Mouse (Mus musculus): Measurements from ENCODE around the gene Nol9. TPM values are rescaled to one million over a fixed set of nuclear protein-coding genes. Genes with fewer than 3 reads are reported as not detected.

Nol9 gene
- polyA plus RNA-seq, 1 experiment from 2014 or later: 30.3 TPM

- WGBS: 59% methylated on average over 4 of the region's 4 CpGs
- Histone ChIP-seq H3K9me3 (no peaks in the 10 kb centered on the region), H3K4me3 (no peak overlapping the region), H3K4me2 (no peak overlapping the region), H3K27me3 (no peaks in the 10 kb centered on the region), H3K36me3 (no peaks in the 10 kb centered on the region), H3K9ac (no peak overlapping the region), H3K4me1 (peaks cover 14% of the 10 kb centered on the region), H3K27ac (no peak overlapping the region)
- no peak for ATAC-seq (ENCODE audit: insufficient number of reproducible peaks, low FRiP score, low TSS enrichment, low read depth)
These were observed 37.8 kb upstream of the Nol9 start for GRCm38 (mm10) chr4:152001335-152001734.

GRCm38 (mm10) chr4:152002063-152002462 is 37.1 kb upstream of the Nol9 start:
- Histone ChIP-seq H3K4me1 (peaks cover 14% of the 10 kb centered on the region), H3K4me2 (no peak overlapping the region), H3K4me3 (no peak overlapping the region), H3K9ac (no peak overlapping the region), H3K27ac (no peak overlapping the region), H3K36me3 (no peaks in the 10 kb centered on the region), H3K27me3 (no peaks in the 10 kb centered on the region), H3K9me3 (no peaks in the 10 kb centered on the region)
- ATAC-seq (ENCODE audit: insufficient number of reproducible peaks, low FRiP score, low TSS enrichment, low read depth): no peak
- WGBS: 88% methylated on average over 3 of the region's 3 CpGs

- H3K9me3 ChIP-seq: no peaks in the 10 kb centered on the region
- H3K9ac ChIP-seq: no peak overlapping the region
- no peaks in the 10 kb centered on the region for H3K36me3 ChIP-seq
- no peaks in the 10 kb centered on the region for H3K27me3 ChIP-seq
- peaks cover 33% of the 10 kb centered on the region for H3K4me1 ChIP-seq
- ATAC-seq (ENCODE audit: insufficient number of reproducible peaks, low FRiP score, low TSS enrichment, low read depth): no peak
- 73% methylated on average over 6 of the region's 6 CpGs for WGBS
- no peak overlapping the region for H3K4me3 ChIP-seq
- H3K4me2 ChIP-seq: no peak overlapping the region
- H3K27ac ChIP-seq: no peak overlapping the region
These were observed 33.0 kb upstream of the Nol9 start for GRCm38 (mm10) chr4:152006137-152006536.

- H3K27ac ChIP-seq: no peak overlapping the region
- no peaks in the 10 kb centered on the region for H3K9me3 ChIP-seq
- no peak overlapping the region for H3K4me2 ChIP-seq
- H3K9ac ChIP-seq: no peak overlapping the region
- H3K4me1 ChIP-seq: peaks cover 40% of the 10 kb centered on the region
- no peak overlapping the region for H3K4me3 ChIP-seq
- 35% methylated on average over 3 of the region's 3 CpGs for WGBS
- H3K27me3 ChIP-seq: no peaks in the 10 kb centered on the region
- H3K36me3 ChIP-seq: no peaks in the 10 kb centered on the region
- no peak for ATAC-seq (ENCODE audit: insufficient number of reproducible peaks, low FRiP score, low TSS enrichment, low read depth)
These were observed 32.3 kb upstream of the Nol9 start for GRCm38 (mm10) chr4:152006812-152007211.

GRCm38 (mm10) chr4:152007481-152008147 is 31.5 kb upstream of the Nol9 start:
- Histone ChIP-seq H3K4me3 (peak overlapping the region; percentile 92), H3K9ac (peak overlapping the region; percentile 32; the same call in 1 of the 2 replicates), H3K4me1 (peaks cover 48% of the 10 kb centered on the region), H3K4me2 (peak overlapping the region; percentile 100), H3K9me3 (no peaks in the 10 kb centered on the region), H3K27me3 (no peaks in the 10 kb centered on the region), H3K36me3 (peaks cover 6% of the 10 kb centered on the region), H3K27ac (peak overlapping the region; percentile 95)
- ATAC-seq (ENCODE audit: insufficient number of reproducible peaks, low FRiP score, low TSS enrichment, low read depth): no peak
- WGBS: 11% methylated on average over 8 of the region's 8 CpGs

- peaks cover 50% of the 10 kb centered on the region for H3K4me1 ChIP-seq
- H3K27ac ChIP-seq: peak overlapping the region; percentile 95
- under 1% methylated on average over 14 of the region's 14 CpGs for WGBS
- no peaks in the 10 kb centered on the region for H3K27me3 ChIP-seq
- no peak for ATAC-seq (ENCODE audit: insufficient number of reproducible peaks, low FRiP score, low TSS enrichment, low read depth)
- H3K36me3 ChIP-seq: peaks cover 11% of the 10 kb centered on the region
- H3K9me3 ChIP-seq: no peaks in the 10 kb centered on the region
- H3K4me2 ChIP-seq: peak overlapping the region; percentile 100
- peak overlapping the region; percentile 32; the same call in 1 of the 2 replicates for H3K9ac ChIP-seq
- H3K4me3 ChIP-seq: peak overlapping the region; percentile 92
These were observed 31.0 kb upstream of the Nol9 start for GRCm38 (mm10) chr4:152008148-152008500.

- Histone ChIP-seq H3K27me3 (no peaks in the 10 kb centered on the region), H3K9me3 (no peaks in the 10 kb centered on the region), H3K27ac (peak within 1 kb of the TSS; percentile 95), H3K9ac (peak within 1 kb of the TSS; percentile 65), H3K4me2 (peak within 1 kb of the TSS; percentile 100), H3K36me3 (peaks cover 16% of the 10 kb centered on the region), H3K4me3 (peak within 1 kb of the TSS; percentile 92), H3K4me1 (peaks cover 50% of the 10 kb centered on the region)
- peak; percentile 89 for ATAC-seq (ENCODE audit: insufficient number of reproducible peaks, low FRiP score, low TSS enrichment, low read depth)
- under 1% methylated on average over 45 of the region's 45 CpGs for whole genome bisulfite sequencing
These were observed 30.5 kb upstream of the Nol9 start, which contains the start of gene Klhl21 for GRCm38 (mm10) chr4:152008622-152009075. Gene Klhl21 (plus strand): TSS chr4:152008803.

- H3K27me3 ChIP-seq: no peaks in the 10 kb centered on the region
- H3K36me3 ChIP-seq: peaks cover 23% of the 10 kb centered on the region
- peak overlapping the region; percentile 100 for H3K4me2 ChIP-seq
- WGBS: under 1% methylated on average over 112 of the region's 115 CpGs
- H3K9me3 ChIP-seq: no peaks in the 10 kb centered on the region
- H3K27ac ChIP-seq: peak overlapping the region; percentile 95
- H3K4me3 ChIP-seq: peak overlapping the region; percentile 92
- H3K9ac ChIP-seq: peak overlapping the region; percentile 65
- peak; percentile 68 for ATAC-seq (ENCODE audit: insufficient number of reproducible peaks, low FRiP score, low TSS enrichment, low read depth)
- H3K4me1 ChIP-seq: peaks cover 50% of the 10 kb centered on the region
These were observed 29.8 kb upstream of the Nol9 start for GRCm38 (mm10) chr4:152009076-152010051.

GRCm38 (mm10) chr4:152010091-152010706 is 28.9 kb upstream of the Nol9 start:
- Histone ChIP-seq H3K36me3 (peaks cover 31% of the 10 kb centered on the region), H3K27ac (peak overlapping the region; percentile 95), H3K9me3 (no peaks in the 10 kb centered on the region), H3K27me3 (no peaks in the 10 kb centered on the region), H3K4me3 (peak overlapping the region; percentile 92), H3K4me1 (peaks cover 50% of the 10 kb centered on the region), H3K4me2 (peak overlapping the region; percentile 100), H3K9ac (peak overlapping the region; percentile 65; the same call in 1 of the 2 replicates)
- 1% methylated on average over 10 of the region's 10 CpGs for WGBS
- 0 out of 2 replicates have a peak, but pooled peaks have one; percentile 7 for ATAC-seq (ENCODE audit: insufficient number of reproducible peaks, low FRiP score, low TSS enrichment, low read depth)

- H3K27me3 ChIP-seq: no peaks in the 10 kb centered on the region
- H3K4me2 ChIP-seq: peak overlapping the region; percentile 100
- no peak for ATAC-seq (ENCODE audit: insufficient number of reproducible peaks, low FRiP score, low TSS enrichment, low read depth)
- no peaks in the 10 kb centered on the region for H3K9me3 ChIP-seq
- H3K36me3 ChIP-seq: peaks cover 37% of the 10 kb centered on the region
- peak overlapping the region; percentile 95 for H3K27ac ChIP-seq
- peaks cover 50% of the 10 kb centered on the region for H3K4me1 ChIP-seq
- WGBS: 18% methylated on average over 13 of the region's 13 CpGs
- peak overlapping the region; percentile 92 for H3K4me3 ChIP-seq
- peak overlapping the region; percentile 65; the same call in 1 of the 2 replicates for H3K9ac ChIP-seq
These were observed 28.4 kb upstream of the Nol9 start for GRCm38 (mm10) chr4:152010707-152011134.

GRCm38 (mm10) chr4:152011171-152011760 is 27.9 kb upstream of the Nol9 start:
- peak overlapping the region; percentile 92 for H3K4me3 ChIP-seq
- peaks cover 50% of the 10 kb centered on the region for H3K4me1 ChIP-seq
- H3K4me2 ChIP-seq: peak overlapping the region; percentile 100
- no peaks in the 10 kb centered on the region for H3K27me3 ChIP-seq
- no peak overlapping the region for H3K27ac ChIP-seq
- WGBS: 71% methylated on average over 8 of the region's 8 CpGs
- no peaks in the 10 kb centered on the region for H3K9me3 ChIP-seq
- peak overlapping the region; percentile 4; the same call in 1 of the 2 replicates for H3K9ac ChIP-seq
- H3K36me3 ChIP-seq: peaks cover 42% of the 10 kb centered on the region
- no peak for ATAC-seq (ENCODE audit: insufficient number of reproducible peaks, low FRiP score, low TSS enrichment, low read depth)
